Mouse (Mus musculus): ENCODE measurements around the gene Nek6. TPM values are rescaled to one million over a fixed set of nuclear protein-coding genes. Genes with fewer than 3 reads are reported as not detected.

The Nek6 gene
- total and polyA plus RNA-seq, 3 experiments, result 3.7 to 5.4 TPM; not detected in 1

GRCm38 (mm10) chr2:38628801-38629200, 117.4 kb downstream of the Nek6 start:
- Histone ChIP-seq H3K79me2 (ENCODE audit: control insufficient read depth, insufficient read depth, low read length, poor library complexity) (peaks cover 5% of the 10 kb centered on the region), H3K27ac (ENCODE audit: control insufficient read depth, low read depth, low read length) (no peak overlapping the region), H3K9me3 (replicated peaks; ENCODE audit: insufficient read depth, low read length) (no peaks in the 10 kb centered on the region), H3K4me3 (ENCODE audit: control insufficient read depth in 1 of 2, insufficient read depth in 1 of 2, low read depth in 2 of 2, low read length in 2 of 2) (no peak overlapping the region), H3K27me3 (ENCODE audit: control insufficient read depth in 1 of 2, insufficient read depth in 2 of 2, low read length in 2 of 2) (no peaks in the 10 kb centered on the region), H3K9ac (ENCODE audit: control insufficient read depth, low read depth, low read length, poor library complexity, severe bottlenecking) (no peak overlapping the region), H3K36me3 (ENCODE audit: control insufficient read depth in 1 of 2, insufficient read depth in 2 of 2, low read length in 2 of 2) (peaks cover 0 to 34% of the 10 kb centered on the region in 2 experiments; a peak in 2 of 4 replicates), H3K4me1 (ENCODE audit: control insufficient read depth in 1 of 2, insufficient read depth in 2 of 2, low read length in 2 of 2) (no peaks in the 10 kb centered on the region)
- DNase-seq (ENCODE audit: low read depth, low spot score), result no peak
- TF ChIP-seq MAX (IDR thresholded peaks at IDR 0.05; ENCODE audit: low read length), result no peak
- TF ChIP-seq RCOR1 (IDR thresholded peaks at IDR 0.05; ENCODE audit: low read depth, low read length), result no peak
- TF ChIP-seq KAT2A (conservative IDR thresholded peaks at IDR 0.05; ENCODE audit: low read depth, low read length), result no peak
- no peak for TF ChIP-seq ZKSCAN1 (IDR thresholded peaks at IDR 0.05; ENCODE audit: low read depth, low read length)
- no peak for TF ChIP-seq MAZ (IDR thresholded peaks at IDR 0.05; ENCODE audit: low read depth, low read length)
- no peak for TF ChIP-seq MYB (IDR thresholded peaks at IDR 0.05; ENCODE audit: low read depth, low read length)
- TF ChIP-seq ZMIZ1 (IDR thresholded peaks at IDR 0.05; ENCODE audit: low read depth, low read length), result no peak
- TF ChIP-seq ZC3H11A (IDR thresholded peaks at IDR 0.05; ENCODE audit: low read depth, low read length), result no peak
- TF ChIP-seq NRF1 (IDR thresholded peaks at IDR 0.05; ENCODE audit: insufficient read depth, low read depth, low read length, poor library complexity, severe bottlenecking), result no peak
- no peak for TF ChIP-seq ELF1 (IDR thresholded peaks at IDR 0.05; ENCODE audit: low read depth, low read length)
- TF ChIP-seq GATA1 (IDR thresholded peaks at IDR 0.05; ENCODE audit: low read depth, low read length), result no peak
- no peak for TF ChIP-seq POLR2A (IDR thresholded peaks at IDR 0.05; ENCODE audit: control insufficient read depth in 1 of 2, insufficient read depth in 1 of 2, low read depth in 1 of 2, low read length in 2 of 2, poor library complexity in 1 of 2)

DNA sequence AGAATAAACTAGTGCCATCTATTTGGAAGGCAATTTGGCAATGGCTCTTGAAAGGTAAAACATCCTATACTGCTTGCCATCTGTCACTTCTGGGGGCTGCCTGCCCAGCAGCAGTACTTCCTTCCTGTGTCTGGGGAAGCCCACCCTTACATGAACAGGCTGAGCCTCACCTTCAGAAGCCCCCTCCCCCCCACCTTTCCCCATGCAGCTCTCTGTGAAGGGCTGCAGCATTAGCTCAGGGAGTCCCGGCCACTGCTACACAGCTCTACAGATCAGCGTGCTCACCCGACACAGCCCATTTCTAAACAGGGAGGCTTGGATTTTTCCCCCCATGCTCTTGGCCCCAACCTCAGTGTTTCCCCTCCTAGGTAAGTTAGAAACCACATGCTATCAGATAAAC, 118.0 kb downstream of the Nek6 start:
- no peak for TF ChIP-seq CTCF (IDR thresholded peaks at IDR 0.05 in 2 of 3, conservative IDR thresholded peaks at IDR 0.05 in 1 of 3; ENCODE audit: control insufficient read depth in 1 of 3, insufficient read depth in 1 of 3, low read depth in 2 of 3, low read length in 3 of 3, poor library complexity in 1 of 3, severe bottlenecking in 1 of 3)
- TF ChIP-seq KAT2A (conservative IDR thresholded peaks at IDR 0.05; ENCODE audit: low read depth, low read length), result no peak
- TF ChIP-seq GATA1 (IDR thresholded peaks at IDR 0.05; ENCODE audit: low read depth, low read length), result no peak
- no peak for TF ChIP-seq MAFK (IDR thresholded peaks at IDR 0.05; ENCODE audit: borderline replicate concordance, low read depth, low read length)
- TF ChIP-seq ETS1 (IDR thresholded peaks at IDR 0.05; ENCODE audit: low read depth, low read length), result no peak
- TF ChIP-seq RCOR1 (IDR thresholded peaks at IDR 0.05; ENCODE audit: low read depth, low read length), result no peak
- TF ChIP-seq MAZ (IDR thresholded peaks at IDR 0.05; ENCODE audit: low read depth, low read length), result no peak
- no peak for TF ChIP-seq TBP (IDR thresholded peaks at IDR 0.05; ENCODE audit: low read depth, low read length)
- no peak for TF ChIP-seq JUND (IDR thresholded peaks at IDR 0.05; ENCODE audit: low read depth, low read length)
- no peak for TF ChIP-seq TCF12 (IDR thresholded peaks at IDR 0.05; ENCODE audit: low read depth, low read length)
- TF ChIP-seq NRF1 (IDR thresholded peaks at IDR 0.05; ENCODE audit: insufficient read depth, low read depth, low read length, poor library complexity, severe bottlenecking), result no peak
- TF ChIP-seq TAL1 (IDR thresholded peaks at IDR 0.05; ENCODE audit: low read length), result no peak
- peaks cover 0 to 36% of the 10 kb centered on the region in 2 experiments; a peak in 2 of 4 replicates for H3K36me3 ChIP-seq (ENCODE audit: control insufficient read depth in 1 of 2, insufficient read depth in 2 of 2, low read length in 2 of 2)

More for the DNA sequence above, 118.0 kb downstream of the Nek6 start:
- peaks cover 5% of the 10 kb centered on the region; the same call in 1 of the 2 replicates for H3K79me2 ChIP-seq (ENCODE audit: control insufficient read depth, insufficient read depth, low read length, poor library complexity)
- no peak overlapping the region for H3K4me3 ChIP-seq (ENCODE audit: control insufficient read depth in 1 of 2, insufficient read depth in 1 of 2, low read depth in 2 of 2, low read length in 2 of 2)
- no peak overlapping the region for H3K27ac ChIP-seq (ENCODE audit: control insufficient read depth, low read depth, low read length)
- no peaks in the 10 kb centered on the region for H3K9me3 ChIP-seq (replicated peaks; ENCODE audit: insufficient read depth, low read length)
- no peak for DNase-seq (ENCODE audit: low read depth, low spot score)
- H3K27me3 ChIP-seq (ENCODE audit: control insufficient read depth in 1 of 2, insufficient read depth in 2 of 2, low read length in 2 of 2), result no peaks in the 10 kb centered on the region
- no peaks in the 10 kb centered on the region for H3K4me1 ChIP-seq (ENCODE audit: control insufficient read depth in 1 of 2, insufficient read depth in 2 of 2, low read length in 2 of 2)
- H3K9ac ChIP-seq (ENCODE audit: control insufficient read depth, low read depth, low read length, poor library complexity, severe bottlenecking), result no peak overlapping the region

Data from MEL (cell line).